Mouse (Mus musculus) cerebellum, adult 11 months (tissue): Measurements from ENCODE around the gene Itgb5.

Source experiments
- DNase-seq: peaks from one replicate; pipeline ENCODE4 v3.0.0; 2022

The Itgb5 gene

DNA sequence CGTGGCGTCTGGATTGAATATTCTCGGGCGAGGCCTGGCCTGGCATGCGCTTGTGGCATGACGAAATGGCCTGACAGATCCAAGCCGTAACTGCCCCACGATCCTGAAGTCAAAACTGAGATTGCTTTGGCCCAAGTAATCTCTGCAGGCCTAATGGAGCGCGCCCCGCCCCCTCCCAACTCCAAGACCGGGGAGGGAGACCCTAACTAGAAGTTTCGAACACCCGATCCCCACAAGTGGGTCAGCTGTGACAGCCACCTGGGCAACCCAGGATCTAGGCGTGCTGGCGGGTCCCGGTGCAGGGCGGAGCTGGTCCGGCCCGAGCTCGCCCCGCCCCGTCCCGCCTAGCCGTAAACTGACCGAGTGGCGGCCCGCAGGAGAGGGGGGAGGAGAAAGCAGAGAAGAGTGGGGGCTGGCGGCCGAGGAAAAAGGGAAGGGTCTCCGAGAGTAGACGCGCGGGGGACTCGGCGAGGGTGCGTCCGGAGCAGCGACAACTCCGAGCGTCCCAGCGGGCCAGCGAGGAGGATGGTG lies at the start of gene Itgb5:
Gene Itgb5, plus strand, starts transcription at position 365 of the 531 bp plus-strand sequence.
- peak; percentile 72 for DNase-seq

DNA sequence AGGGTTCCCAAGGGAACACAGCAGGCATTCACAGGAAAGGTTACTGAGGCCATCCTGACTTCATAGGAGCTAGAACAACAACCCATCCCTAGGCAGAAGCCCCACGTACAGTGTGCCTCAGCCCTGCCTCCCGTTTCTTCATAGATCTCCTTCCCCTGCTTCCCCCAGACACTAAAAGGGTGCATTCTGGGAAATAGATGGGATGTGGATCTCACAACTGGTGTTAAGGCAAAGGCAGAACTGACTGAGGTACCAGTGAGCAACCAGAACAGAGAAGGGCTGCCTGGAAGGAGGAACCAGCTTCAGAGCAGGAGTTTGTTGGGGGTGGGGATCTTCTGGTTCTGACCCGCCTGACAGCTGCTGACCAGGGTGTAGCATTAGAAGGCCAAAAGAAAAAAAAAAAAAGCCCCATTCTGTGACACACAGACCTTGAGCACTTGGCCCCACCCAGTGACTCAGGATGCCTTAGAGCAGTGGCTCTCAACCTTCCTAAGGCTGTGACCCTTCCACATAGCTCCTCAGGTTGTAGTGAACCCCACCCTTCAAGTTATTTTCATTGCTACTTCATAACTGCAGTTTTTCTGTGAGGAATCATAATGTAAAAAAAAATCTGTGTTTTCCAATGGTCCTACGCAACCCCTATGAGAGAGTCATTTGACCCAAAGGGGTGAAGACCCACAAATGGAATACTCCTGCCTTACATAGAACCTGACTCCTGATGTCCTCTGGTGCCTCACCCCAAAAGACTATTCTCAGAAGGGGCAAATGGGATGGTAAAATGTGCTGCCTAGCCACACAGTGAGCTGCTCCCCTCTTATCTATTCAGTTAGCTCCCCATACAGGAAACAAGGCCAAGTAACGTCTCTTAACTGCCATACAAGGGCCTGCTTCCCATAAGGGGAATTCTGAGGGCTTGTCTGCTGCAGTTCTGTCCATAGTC lies 47.4 kb upstream of the Itgb5 start:
- DNase-seq: no peak

DNA sequence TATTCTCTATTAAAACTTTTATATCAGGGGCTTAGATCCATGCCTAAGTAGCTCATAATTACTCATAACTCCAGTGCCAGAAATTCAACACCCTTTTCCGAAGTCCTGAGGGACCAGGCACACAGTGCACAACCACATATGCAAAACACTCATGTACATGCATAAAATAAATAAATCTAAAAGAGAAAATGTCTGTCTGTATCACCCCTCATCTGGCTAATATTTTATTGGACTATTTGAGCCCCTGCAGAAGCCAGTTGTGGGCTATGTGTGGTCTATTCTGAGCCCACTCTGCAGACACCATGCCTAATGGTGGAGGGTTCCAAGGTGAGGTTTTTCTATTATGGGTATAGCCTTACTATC lies 46.8 kb upstream of the Itgb5 start:
- DNase-seq: no peak

DNA sequence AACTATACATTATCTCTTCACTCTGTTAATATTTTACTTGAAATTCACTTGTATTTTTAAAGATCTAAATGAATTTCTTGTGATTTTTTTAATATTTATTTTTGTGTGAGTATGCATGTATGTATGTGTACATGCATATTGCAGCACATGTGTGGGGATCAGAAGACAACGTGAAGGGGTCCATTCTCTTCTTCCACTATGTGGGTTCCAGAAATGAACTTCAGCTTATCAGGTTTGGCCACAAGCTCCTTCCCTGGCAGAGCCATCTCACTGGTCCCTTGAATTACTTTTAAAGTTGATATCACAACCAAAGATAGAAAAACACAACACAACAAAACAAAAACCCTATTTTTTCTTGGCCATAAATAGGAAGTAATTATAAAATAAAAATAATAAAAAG lies 44.9 kb upstream of the Itgb5 start:
- DNase-seq: no peak

DNA sequence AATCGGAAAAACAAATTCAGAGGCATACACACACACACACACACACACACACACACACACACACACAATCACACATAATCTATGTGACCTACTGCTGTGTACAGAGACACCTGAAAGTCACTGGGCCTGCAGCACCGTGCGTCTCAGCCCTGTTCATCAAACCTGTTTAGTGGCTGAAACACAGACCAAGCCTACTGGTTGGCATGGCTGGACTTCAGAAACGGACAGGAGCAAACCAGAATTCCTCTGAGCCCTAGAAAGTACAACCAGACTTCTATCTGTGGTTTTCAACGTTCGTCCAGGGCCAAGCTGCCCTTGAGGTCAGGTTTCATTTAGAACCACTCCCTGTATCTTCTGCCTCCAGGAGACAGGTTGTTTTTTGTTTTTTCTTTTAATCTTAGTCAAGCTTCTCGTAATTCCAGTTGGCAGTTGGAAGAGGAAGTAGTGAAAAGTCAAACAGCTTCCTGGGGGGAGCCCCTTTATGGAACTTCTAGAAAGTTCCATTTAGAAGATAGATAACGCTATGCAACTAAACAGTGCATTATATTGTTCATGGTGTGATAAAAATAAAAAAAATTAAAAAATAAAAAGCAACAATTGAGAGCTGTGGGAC lies 44.3 kb upstream of the Itgb5 start:
- no peak for DNase-seq

DNA sequence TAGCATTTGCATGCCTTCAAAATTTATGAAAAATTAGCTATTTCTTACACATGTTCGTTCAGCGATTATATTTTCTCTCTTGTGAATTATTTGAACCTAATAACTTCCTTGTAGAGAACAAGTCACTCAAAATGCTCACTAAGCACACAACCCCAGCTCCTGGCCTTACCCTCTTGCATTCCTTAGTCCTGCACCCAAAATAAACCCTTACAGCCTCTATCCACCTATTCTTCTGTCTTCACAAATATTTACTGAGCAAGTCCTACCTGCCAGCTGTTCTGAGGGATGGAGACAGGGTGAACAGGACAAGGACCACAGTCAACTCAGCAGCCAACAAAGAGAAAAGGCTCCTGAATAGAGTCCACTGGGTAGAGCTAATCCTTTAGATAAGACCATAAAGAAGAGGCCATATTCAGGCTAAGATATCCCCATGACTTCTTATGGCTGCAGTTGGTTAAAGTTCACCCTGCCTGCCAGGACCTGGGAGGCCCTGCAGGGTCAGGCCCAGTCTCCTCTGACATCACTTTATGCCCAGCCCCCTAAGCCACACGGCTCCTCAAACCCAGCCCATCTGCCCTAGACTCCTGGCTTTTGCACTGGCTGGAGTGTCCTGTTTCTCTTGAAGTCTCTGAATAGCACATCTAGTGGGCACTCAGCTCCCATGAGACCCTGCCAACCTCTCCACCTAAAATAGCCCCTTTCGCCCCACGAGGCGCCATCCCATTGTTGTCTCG lies 42.6 kb upstream of the Itgb5 start:
- no peak for DNase-seq

DNA sequence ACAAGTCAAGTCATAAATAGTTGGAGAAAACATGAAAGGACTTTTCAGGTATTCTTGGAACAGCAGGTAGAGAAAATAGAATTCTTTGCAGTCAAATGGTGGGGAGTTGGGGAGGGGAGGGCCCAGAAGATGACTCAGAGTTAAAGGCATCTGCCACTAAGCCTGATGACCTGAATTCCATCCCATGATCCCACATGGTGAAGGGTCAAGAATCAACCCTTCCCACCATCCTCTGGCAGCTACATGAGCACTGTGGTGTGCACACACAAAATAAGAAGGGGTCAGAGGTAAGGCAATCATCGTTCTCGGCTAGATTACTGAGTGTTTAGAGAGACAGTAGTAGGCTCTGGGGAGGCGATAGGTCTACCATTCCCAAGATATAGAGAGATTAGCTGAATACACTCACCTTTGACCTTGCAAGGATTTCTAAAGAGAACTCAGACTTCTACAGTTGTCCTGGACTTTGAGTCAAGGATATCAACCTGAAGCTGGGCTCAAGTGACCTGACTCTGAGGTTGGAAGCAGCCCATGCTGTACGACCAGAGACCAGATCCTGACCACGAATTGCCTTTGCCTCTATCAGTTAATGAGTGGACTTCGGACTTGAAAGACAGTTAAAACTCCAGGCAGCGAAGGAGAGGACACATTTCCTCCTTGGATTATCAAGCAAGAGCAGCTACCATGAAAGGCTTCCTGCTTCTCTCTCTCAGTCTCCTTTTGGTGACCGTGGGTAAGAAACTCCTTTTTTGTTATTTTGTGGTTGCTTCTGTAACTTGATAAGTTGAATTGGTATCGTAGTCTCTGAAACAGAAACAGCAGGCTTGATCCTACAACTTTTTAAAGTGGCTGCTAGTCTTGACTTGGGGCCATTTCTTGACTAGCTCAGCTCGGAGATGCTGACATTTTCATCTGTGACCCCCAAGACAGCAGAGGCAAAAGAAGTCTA lies 35.3 kb upstream of the Itgb5 start, which contains the start of gene Muc13:
Gene Muc13, plus strand, starts transcription at position 192 of the 946 bp plus-strand sequence.
- no peak for DNase-seq

DNA sequence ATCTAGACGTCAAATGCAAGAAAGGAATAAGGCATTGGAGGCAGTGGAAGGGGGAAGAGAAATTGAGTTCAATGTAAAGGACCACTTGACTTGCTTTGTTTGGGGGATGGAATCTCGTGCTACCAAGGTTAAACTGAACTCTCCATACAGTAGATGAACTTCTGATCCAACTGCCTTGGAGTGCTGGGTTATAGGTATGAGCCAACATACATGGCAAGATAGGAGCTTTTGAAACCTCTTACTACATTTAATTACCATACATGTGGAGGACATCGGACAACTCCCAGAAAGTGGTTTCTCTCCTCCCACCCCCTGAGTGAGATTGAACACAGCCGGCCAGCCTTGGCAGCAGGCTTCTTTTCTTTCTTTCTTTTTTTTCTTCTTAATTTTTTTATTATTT lies 34.4 kb upstream of the Itgb5 start:
- no peak for DNase-seq

DNA sequence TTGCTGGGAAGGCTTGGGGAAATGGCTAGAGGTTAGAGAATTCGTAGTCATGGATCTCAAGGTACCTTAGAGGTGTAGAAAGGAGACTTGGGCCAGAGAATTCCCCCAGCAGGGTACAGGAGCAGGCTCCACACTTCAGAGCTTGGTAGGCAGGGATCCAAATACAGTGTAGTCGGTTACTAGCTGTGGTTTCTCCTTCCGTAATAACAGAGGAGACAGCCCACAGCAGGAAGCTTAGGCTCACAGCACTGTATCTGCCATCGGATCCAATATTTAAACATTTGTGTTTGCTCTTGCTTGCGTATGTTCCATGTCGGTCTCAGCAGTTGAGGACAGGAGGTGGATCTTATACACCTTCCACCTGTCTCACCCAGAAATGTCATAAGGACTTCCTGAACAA lies 33.6 kb upstream of the Itgb5 start:
- no peak for DNase-seq

DNA sequence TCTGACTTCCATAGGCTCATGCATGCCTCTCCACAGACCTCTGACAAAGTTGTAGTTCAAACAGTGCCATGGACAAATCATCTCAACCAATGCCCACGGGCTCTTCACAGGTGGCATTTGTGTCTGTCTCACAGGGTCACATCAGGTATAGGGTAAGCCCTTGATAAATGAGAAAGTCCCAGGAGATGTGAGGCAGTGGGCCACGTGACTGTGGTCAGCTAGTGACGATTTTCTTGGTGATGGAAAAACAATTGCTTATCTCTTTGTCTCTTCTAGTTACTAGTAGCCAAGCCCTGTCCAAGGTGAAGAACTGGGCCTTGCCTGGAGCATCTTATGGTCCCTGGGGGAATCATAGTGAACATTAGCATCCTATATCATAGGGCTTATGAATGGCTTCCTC lies 32.7 kb upstream of the Itgb5 start:
- DNase-seq: no peak

DNA sequence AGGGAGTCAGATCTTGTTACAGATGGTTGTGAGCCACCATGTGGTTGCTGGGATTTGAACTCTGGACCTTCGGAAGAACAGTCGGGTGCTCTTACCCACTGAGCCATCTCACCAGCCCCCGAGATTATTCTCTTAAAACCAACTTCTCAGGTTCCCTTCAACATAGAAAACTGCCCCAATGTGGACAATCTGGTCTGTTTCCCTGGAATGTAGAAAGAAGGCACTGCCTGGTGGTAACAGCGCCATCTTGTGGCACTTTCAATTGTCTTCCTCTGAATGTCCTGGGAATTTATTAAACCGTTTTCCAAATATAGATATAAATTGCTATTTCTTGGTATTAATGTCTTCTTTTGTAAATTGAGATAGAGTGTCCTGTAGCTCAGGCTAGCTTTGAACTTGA lies 31.6 kb upstream of the Itgb5 start:
- peak; percentile 44 for DNase-seq

DNA sequence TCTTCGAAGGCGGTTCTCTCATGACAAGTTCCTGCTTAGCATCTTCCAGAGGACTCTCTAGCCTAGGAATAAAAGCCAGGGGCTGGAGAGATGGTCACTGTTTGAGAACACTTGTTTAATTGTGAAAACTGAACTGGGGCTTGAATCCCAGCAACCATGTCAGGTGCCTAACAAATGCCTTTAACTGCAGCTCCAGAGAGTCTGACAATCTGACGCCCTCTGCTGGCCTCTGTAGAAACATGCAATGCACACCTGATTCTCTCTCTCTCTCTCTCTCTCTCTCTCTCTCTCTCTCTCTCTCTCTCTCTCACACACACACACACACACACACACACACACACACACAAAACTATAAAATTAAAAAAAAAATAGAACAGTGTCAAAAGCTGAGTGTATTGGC lies 19.5 kb upstream of the Itgb5 start:
- no peak for DNase-seq

DNA sequence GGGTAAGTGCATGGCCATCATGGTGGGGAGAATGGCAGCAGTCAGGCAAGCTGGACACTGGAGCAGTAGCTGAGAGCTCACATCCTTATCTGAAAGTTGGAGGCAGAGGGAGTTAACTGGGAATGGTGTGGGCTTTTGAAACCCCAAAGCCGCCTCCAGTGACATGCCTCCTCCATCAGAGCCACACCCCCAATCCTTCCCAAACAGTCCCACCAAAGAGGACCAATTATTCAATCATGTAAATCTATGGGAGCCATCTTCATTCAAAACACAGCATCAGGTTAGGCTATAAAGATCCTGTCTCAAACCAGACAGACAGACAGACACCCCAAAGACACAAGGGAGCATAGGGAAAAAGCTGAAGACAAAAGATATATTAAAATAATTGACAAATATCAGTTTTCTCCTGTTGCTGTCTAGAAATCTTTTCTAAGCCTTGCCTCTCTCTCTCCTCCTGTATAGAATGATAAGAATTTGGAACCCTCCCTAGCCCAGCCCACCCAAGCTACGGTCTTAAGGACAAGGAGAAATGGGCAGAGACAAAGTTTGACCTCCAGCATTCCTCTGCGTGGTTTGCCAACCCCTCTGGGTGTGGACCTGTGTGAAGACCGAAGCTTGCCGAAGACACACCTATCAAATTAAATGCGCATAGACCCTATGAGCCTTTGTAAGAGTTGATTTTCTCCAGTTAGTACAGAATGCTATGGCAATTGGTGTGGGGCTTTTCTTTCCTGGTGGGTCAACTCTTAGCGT lies 10.9 kb upstream of the Itgb5 start:
- no peak for DNase-seq

DNA sequence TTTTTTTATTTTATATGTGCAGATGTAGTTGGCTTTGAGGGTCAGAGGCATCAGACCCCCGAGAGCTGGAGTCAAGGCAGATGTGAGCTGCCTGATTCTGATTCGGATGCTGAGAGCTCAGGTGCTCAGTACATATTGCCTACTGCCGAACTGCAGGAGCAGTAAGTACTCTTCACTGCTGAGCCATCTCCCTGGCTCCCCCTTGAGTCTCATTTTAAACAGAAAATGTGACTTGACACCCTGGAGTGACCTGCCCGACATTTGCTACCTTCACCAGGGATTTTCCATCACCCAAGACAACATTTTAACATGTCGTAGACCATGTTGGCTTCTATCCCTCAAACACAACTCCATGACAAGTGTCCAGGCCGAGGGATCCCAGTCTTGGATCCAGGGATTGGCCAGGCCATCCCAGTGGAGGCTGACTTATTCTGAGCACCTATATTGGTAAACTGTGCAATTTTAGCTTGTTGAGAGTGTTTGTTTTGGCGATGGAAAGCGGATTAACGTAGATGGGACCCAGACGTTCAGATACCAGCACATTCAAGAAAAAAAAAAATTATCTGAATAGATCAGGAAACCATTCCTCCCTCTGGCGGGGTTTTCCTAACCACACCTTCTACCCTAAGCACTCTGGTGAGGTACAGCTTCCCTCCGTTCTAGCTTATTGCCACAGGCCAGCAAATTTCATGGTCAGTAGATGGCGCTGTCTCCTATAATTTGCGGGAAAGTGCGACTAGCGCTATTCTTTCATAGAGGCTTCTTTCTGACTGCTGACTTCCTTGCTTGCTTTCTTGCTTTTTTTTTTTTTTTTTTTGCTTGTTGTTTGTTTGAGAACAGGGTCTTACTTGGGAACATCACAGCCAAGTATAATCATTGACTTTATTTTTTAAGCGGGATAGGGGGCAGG lies 8.9 kb upstream of the Itgb5 start:
- peak; percentile 82 for DNase-seq

DNA sequence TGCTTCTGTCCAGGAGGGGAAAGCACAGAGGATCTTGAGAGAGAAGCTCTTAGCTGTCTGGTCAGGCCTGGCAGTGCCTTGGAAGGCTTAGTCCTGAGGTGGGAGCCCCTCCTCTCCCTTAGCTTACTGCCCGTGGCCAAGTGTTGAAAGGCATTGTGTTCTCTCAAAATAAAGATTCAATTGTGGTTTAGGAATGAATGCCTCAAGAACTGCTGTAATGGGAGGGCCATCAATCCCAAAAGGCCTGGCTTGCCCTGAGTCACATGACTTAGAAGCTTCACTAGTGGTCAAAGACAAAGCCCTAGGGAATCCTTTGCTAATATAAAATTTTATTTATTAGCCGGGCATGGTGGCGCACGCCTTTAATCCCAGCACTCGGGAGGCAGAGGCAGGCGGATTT lies 4.9 kb upstream of the Itgb5 start:
- DNase-seq: no peak

DNA sequence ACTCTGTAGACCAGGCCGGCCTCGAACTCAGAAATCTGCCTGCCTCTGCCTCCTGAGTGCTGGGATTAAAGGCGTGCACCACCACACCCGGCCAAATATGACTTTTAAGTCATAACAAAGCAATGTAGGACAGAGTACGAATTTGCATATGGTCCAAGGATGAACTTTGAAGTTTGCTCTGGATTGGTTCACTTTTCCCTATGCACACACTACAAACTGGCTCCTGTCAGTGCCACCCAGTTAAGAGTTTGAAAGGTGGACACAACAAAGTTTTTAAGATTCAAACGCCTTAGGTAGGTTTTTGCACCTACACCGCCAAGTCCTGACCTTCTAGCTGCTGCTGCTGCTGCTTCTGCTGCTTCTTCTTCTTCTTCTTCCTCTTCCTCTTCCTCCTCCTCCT lies 969 bp upstream of the Itgb5 start:
- no peak for DNase-seq

DNA sequence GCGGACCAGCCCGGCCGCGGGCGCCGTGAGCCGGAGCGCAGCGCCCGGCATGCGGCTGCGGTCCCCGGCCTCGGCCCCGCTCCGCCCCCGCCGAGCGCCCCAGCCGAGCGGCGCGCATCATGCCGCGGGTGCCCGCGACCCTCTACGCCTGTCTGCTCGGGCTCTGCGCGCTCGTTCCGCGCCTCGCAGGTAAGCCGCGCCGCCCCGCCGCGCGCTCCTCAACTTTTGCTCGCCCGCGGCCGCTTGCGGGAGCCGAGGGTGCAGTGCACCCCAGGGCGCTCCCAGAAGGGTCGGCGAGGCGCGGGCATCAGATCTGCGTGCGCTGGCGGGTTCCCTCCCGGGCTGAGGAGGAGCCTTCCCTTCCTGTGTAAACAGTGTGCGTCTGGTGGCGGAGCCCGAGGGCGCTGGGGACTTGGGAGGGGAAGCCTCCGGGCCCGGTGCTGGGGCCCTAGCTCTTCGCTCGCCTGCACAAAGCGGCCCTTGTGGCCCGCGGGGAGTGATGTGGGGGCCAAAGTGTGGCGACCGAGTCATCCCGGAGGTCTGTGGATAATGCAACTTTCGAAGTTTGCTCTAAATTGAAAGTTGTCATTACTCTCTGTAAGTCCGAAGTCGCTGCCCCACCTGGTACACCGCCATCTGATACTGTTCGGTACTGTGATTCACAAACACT lies 512 bp downstream of the Itgb5 start:
- peak; percentile 47 for DNase-seq

DNA sequence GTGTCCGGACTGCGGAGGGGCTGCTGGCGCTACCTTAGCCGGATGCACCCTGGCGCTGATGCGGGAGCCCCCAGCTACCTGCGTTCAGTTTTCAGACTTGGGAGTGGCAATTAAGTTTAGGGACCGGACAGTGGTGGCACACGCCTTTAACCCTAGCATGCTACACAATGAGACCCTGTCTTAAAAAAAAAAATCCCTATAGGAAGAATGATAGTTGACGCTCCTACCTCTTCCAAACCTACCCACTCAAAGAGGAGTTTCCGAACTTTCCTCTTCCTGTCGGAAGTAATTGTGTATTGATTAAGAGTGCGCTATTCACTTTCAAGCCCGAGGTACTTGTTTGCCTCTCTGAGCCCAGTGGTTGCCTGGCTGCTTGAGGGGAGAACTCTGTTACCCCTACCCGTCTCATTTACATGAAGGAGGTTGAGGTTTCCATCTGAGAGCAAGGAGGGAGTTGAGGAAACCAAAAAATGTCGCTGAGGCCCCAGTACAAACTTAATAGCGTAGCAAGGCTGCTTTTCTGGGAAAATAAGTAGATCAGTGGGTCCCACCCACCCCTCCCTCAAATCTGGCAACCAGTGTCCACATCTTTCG lies 1.1 kb downstream of the Itgb5 start:
- DNase-seq: no peak

DNA sequence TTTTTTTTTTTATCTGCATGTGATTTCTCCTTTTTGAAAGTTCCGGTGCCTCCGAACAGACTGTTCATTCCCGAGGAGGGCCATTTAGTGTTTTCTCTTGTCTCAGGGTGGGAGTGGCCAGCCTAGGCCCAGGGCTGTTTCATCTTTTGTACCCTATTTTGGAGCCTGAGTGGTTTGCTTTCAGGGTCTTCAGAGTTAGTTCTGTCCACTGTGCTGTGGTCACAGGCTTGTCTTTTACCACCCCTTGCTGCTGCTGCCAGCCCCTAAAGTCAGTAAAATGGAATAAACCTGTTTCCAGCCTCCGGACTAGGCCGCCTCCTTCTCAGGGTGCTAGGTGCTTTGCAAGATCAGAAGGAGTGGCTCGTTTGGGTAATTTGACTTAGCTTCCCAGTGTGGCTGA lies 2.6 kb downstream of the Itgb5 start:
- DNase-seq: no peak
